Mouse (Mus musculus): ENCODE data around the gene Nfia.

- TF ChIP-seq GATA1 (IDR thresholded peaks at IDR 0.05; ENCODE audit: borderline replicate concordance, low read length) (no peak), FLI1 (IDR thresholded peaks at IDR 0.05; ENCODE audit: low read length) (no peak)
These were observed 330.2 kb downstream of the Nfia start for GRCm38 (mm10) chr4:98102625-98103336.
